Mouse (Mus musculus) v-Abl transformed pro-B cells (cell line): ENCODE data around the gene Tm4sf4.

Source experiments
- in situ Hi-C, 2 experiments: fragments of 400-800 bp; cut with MboI; formaldehyde crosslinking; loops; one replicate each; pipeline ENCODE4 v1.15.1; 2025; ENCODE audit not compliant: unreplicated experiment in 2 of 2

The Tm4sf4 gene

GRCm38 (mm10) chr3:57470981-57471601 lies 46.0 kb downstream of the Tm4sf4 start:
- in situ Hi-C loops = loop anchor here in 1 of 2 experiments (25.0 kb wide), 1 partner anchor 366 kb away; the partner anchor contains the start of gene Pfn2

- in situ Hi-C loops = loop anchor here in 1 of 2 experiments (25.0 kb wide), 1 partner anchor 365 kb away; the partner anchor contains the start of gene Pfn2
Measured at GRCm38 (mm10) chr3:57472407-57472806, 47.3 kb downstream of the Tm4sf4 start.

- in situ Hi-C loops = loop anchor here in 1 of 2 experiments (25.0 kb wide), 1 partner anchor 363 kb away; the partner anchor contains the start of gene Pfn2
Measured at GRCm38 (mm10) chr3:57474421-57474820, 49.3 kb downstream of the Tm4sf4 start.

GRCm38 (mm10) chr3:57480640-57481039 lies 55.5 kb downstream of the Tm4sf4 start:
- in situ Hi-C loops = no loop called here

GRCm38 (mm10) chr3:57481981-57482380 lies 56.9 kb downstream of the Tm4sf4 start:
- in situ Hi-C loops = no loop called here

- in situ Hi-C loops = no loop called here
Measured at GRCm38 (mm10) chr3:57486068-57486467, 61.0 kb downstream of the Tm4sf4 start.

GRCm38 (mm10) chr3:57487455-57488153 lies 62.5 kb downstream of the Tm4sf4 start:
- in situ Hi-C loops = no loop called here
